Mouse (Mus musculus) right cerebral cortex, postnatal 10 days (tissue): Measurements from ENCODE around the gene Gm44579.

Source experiments
- DNase-seq, 2 experiments: peaks; one replicate each; pipeline ENCODE4 v3.0.0; 2021; ENCODE audit warnings: low spot score in 2 of 2

The Gm44579 gene

GRCm38 (mm10) chr15:98220877-98221276 lies at the start of gene Gm44579, which contains the start of gene Olfr287:
Gm44579 (minus strand) TSS chr15:98220977.
Olfr287 (minus strand) TSS chr15:98221056.
- no peak for DNase-seq

- no peak for DNase-seq
Measured at GRCm38 (mm10) chr15:98257776-98258175, 37.0 kb upstream of the Gm44579 start.

DNA sequence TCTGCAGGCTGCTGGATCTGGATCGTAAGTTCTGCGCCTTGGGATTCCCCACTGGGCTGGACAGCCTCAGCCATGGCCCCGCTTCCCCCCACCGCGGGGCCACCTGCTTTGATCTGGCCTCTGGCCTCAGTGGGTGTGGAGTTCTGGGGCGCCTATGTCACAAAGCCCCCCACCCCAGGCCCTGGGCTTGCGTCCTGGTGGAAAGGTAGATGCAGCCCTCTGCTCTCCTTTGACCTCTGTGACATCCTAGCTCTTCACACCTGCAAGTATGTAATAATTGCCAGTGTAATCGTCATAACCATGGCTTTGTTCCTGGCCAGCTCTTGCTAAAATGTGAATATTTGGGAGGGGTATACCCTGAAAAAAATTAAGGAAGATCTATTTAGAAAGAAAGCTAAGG lies 36.4 kb upstream of the Gm44579 start, which contains the start of gene H1fnt:
Gene H1fnt (minus strand): TSS at position 101 of the 400 bp plus-strand sequence.
- no peak for DNase-seq

- no peak for DNase-seq
Measured at GRCm38 (mm10) chr15:98256271-98256670, 35.5 kb upstream of the Gm44579 start.

GRCm38 (mm10) chr15:98235442-98235841 lies 14.7 kb upstream of the Gm44579 start:
- DNase-seq: no peak

DNA sequence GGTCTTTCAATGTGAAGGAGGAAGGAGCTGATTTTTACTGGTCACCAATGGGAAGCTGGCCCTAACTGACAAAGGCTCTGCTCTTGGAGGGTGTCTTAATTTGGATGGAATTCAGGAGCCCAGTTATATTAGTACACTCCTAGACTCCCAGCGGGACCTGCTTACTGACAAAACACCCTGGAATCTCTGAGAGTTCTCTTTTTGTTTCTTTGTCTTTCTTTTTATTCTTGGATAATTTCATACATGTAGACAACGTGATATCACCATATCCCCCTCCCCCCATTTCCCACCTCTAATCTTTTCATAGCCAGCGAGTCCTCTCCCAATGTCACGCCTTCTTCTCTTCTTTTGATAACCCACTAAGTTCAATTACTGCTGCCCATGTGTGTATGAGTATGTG lies 13.6 kb upstream of the Gm44579 start, which contains the start of gene Olfr286:
Gene Olfr286 (minus strand): TSS at position 101 of the 400 bp plus-strand sequence.
- DNase-seq: no peak

DNA sequence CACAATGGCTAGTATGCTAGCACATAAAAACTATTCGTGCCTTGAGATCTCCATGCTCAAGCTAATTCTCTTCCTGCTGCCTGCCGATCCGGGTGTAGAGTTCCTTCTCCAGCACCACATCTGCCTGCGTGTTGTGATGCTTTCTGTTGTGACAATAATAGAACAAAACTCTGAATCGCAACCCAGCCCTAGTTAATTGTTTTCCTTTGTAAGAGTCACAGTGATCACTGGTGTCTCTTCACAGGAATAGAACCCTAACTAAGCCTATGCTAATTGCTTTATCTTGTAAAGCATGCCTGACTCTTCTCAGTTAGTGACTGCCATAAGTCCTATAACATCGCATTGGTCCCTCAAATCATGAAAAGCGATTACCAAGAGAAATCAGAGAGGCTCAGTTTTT lies 5.3 kb upstream of the Gm44579 start:
- DNase-seq: no peak

DNA sequence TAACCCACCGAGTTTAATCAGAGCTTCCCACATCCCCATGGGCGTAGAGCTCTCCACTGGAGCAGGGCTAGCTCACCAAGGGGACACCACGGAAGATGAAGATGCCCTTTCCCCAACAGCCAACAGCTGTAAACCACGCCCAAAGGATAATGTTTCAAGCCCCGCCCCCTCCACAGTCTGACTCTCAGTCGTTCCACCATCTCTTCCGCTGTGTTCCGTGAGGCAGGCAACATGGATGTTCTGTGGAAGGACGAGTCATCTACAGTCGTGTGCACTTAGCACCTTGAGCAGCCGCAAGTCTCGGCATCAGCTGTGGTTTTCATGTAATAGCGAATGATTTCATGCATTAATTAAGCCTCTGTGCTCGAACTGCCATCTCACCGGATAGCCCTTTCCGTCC lies 4.8 kb upstream of the Gm44579 start:
- no peak for DNase-seq

DNA sequence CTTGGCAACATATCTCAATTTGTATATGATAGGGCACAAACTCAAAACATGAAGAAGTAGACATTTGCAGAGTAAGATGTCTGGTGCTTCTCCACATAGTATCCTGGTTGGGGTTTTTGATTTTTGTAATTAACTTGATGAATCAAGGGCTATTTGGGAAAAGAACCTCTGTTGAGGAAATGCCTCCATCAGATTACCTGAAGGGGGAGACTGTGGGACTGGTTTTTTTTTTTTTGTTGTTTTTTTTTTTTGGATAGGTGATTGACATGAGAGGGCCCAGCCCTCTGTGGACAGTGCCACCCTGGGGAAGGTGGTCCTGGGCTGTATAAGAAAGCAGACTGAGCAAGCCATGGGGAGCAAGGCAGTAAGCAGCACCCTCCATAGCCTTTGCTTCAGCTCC lies 1.6 kb upstream of the Gm44579 start:
- DNase-seq: no peak

DNA sequence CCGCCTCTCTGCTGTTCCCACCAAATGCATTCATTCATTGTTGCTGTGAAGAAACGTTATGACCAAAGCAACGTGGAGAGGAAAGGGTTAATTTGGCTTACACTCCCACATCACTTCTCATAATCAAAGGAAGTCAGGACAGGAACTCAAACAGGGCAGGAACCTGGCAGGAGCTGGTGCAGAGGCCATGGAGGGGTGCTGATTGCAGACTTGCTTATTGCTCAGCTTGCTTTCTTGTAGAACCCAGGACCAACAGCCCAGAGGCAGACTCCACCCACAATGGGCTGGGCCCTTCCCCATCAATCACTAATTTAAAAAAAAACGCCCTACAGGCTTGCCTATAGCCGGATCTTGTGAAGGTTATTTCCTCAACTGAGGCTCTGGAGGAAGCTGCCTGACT lies 6.6 kb downstream of the Gm44579 start:
- no peak for DNase-seq

DNA sequence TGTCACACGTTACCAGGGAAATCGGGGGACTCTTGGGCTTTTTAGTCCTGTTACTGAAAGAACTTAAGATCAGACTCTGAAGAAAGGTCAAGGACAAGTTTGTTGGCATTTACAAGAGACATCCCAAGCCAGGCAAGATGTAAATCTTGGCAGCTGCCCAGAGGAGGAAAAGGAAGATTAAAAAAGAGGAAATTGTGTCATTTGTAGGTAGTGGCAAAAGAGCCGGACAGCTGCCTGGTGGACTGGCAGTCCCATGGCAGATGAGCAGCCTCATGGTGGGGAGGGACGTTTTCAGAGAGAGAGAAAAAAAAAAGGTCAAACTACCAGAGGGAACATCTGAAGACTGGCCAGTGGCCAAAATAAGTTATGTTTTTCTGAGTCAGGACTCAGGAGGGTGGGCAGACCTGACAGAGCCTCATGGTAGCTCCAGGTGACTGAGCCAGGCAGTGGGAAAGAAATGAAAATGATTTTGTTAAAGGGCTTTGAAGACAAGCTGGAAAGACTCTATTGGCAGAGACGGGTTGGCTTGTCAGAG lies 7.4 kb downstream of the Gm44579 start:
- no peak for DNase-seq

DNA sequence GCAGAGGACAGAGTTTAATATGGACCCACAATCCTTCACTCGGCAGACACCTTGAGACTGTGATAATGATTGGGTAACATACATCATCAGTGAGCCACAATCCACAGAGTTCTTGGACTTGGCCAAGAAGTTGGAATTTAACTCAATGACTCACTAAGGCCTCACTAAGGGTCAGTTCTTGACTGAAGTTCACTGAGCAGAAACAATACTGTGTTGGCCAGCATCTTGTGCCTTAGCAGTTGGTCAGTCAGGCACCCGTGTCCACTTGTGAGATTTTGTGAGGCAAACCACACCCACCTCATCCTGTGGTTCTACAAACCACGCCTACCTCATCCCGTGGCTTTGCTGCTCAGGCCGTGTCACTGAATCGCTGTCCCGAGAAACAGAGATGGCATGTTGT lies 11.1 kb downstream of the Gm44579 start:
- DNase-seq: no peak

GRCm38 (mm10) chr15:98195442-98195841 lies 25.3 kb downstream of the Gm44579 start, which contains the start of gene Olfr288:
Olfr288 (minus strand) TSS chr15:98195542.
- no peak for DNase-seq

DNA sequence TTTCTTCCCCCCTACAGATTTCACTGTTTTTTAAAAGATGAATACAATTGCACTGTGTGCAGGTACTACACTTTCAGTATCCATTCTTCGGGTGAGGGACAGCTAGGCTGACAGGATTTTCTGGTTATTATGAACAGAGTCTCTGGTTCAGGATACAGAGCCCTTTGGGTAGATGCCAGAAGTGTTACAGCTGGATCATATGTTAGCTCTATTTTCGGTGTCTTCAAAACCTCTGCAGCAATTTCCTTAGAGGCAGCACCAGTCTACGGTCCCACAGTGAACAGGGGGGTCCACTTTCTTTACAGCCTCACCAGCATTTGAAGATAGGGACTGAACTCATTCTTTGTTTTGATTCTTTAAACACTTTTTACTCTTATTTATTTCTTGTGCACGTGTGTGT lies 36.3 kb downstream of the Gm44579 start:
- no peak for DNase-seq

- DNase-seq: no peak
Measured at GRCm38 (mm10) chr15:98181856-98182570, 38.8 kb downstream of the Gm44579 start.

- DNase-seq: peak; percentile 93 to 95
Measured at GRCm38 (mm10) chr15:98181132-98181711, 39.6 kb downstream of the Gm44579 start.

DNA sequence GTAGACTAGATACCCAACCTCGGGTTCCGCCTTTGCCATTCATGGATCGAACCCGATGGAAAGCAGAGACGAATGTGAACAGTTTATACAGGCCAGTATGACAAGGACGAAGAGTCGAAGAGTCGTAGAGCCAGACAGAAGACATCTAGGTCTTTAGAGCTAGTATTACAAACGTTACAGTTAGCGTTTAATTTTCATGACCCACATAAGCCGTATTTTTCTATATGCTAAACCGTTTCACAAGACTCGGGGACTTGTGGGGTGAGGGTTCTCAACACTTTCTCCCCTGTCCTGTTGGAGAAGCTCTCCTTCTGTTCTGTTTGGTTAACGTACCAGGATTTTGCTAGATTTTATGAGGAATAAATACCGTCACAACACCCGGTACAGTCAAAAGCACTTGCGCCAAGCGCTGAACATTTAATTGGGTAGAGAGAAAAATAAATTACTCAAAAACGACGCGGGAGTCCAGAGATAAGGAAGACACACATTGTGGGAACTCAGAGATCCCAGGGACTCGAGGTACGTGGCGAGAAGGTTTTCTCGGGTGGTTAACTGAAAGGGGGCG lies 40.1 kb downstream of the Gm44579 start:
- no peak for DNase-seq

GRCm38 (mm10) chr15:98177320-98177719 lies 43.5 kb downstream of the Gm44579 start:
- DNase-seq: no peak

DNA sequence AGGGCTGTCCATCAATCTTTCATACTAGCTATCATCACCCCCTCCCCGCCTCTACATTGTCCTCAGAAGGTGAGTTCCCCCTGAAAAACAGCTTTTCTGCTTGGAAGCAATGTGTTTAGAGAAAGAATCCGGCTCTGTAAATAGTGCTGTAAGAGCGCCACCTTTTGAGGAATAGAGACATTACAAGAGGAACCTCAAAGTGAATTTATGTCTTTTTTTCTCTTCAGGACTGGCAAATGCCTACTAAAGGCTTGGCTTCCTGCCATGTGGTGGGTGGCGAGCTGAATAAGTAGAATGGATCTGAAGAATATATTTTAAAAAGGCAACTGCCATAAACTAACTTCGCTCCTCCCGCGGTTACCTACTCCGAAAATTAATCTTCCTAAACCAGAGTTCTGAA lies 47.0 kb downstream of the Gm44579 start:
- peak; percentile 89 to 92 for DNase-seq

DNA sequence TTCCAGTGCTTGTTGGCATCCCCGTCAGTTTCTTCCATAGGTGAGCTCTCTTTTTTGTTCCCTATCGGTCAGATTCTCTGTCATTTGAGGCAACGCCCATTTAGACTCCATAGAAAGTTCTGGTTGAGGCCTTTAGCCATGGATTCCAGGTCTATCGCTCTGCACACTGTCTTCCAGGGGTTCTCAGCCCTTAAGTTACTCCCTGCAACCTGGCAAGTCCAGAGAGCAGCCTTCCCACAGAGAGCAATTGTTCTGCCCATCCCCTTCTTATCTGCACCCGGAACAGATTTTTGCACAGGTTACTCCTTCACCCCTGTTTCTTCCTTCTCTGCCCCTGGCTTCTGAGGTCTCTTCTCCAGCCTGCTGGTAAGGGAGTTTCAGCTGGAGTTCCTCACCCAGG lies 48.7 kb downstream of the Gm44579 start:
- no peak for DNase-seq

GRCm38 (mm10) chr15:98170917-98171316 lies 49.9 kb downstream of the Gm44579 start:
- DNase-seq: no peak

- DNase-seq: peak; percentile 76 to 86
Measured at GRCm38 (mm10) chr15:98170365-98170764, 50.4 kb downstream of the Gm44579 start.

GRCm38 (mm10) chr15:98168622-98169004 lies 52.2 kb downstream of the Gm44579 start:
- DNase-seq: peak in 1 of 2 experiments; percentile 35
